Mouse (Mus musculus) forebrain, embryonic 14.5 days (tissue): ENCODE results near the gene Tuba4a. TPM values are rescaled to one million over a fixed set of nuclear protein-coding genes. Genes with fewer than 3 reads are reported as not detected.
A peak's percentile ranks its signal among the peaks of the same experiment; 100 is the strongest.

ENCODE experiments used
- ATAC-seq: fragments of 200-750 bp; cut with Nextera tagmentation; 2 replicates; pipeline ENCODE4 v1.8.0; 2017; ENCODE audit warnings: mild to moderate bottlenecking, moderate library complexity
- DNase-seq: peaks from one replicate; pipeline ENCODE4 v3.0.0-alpha.2; 2015; ENCODE audit warnings: low spot score
- H3K27ac ChIP-seq: fragments of 300-500 bp; sonication (generic); 2 replicates; pipeline ENCODE4 v1.5.1; 2014; ENCODE audit warnings: low read depth, mild to moderate bottlenecking, control low read depth, low read length, moderate library complexity
- H3K27me3 ChIP-seq: fragments of 300-500 bp; sonication (generic); replicated peaks from 2 replicates; pipeline ENCODE4 v1.6.1; 2014; ENCODE audit warnings: low read length, control low read depth, mixed read lengths; ENCODE audit not compliant: control insufficient read depth, insufficient read depth
- H3K36me3 ChIP-seq: fragments of 300-500 bp; sonication (generic); 2 replicates; pipeline ENCODE4 v1.6.1; 2014; ENCODE audit warnings: low read length, control low read depth; ENCODE audit not compliant: control insufficient read depth, insufficient read depth
- H3K4me1 ChIP-seq: fragments of 300-500 bp; sonication (generic); 2 replicates; pipeline ENCODE4 v1.6.1; 2014; ENCODE audit warnings: antibody characterized with exemption, low read length, control low read depth; ENCODE audit not compliant: control insufficient read depth, insufficient read depth
- H3K4me2 ChIP-seq: fragments of 300-500 bp; sonication (generic); 2 replicates; pipeline ENCODE4 v1.6.1; 2014; ENCODE audit warnings: mild to moderate bottlenecking, control low read depth, low read length
- H3K4me3 ChIP-seq: fragments of 300-500 bp; sonication (generic); 2 replicates; pipeline ENCODE4 v1.5.1; 2014; ENCODE audit warnings: low read depth, low read length, control low read depth
- H3K9ac ChIP-seq: fragments of 300-500 bp; sonication (generic); 2 replicates; pipeline ENCODE4 v1.6.1; 2014; ENCODE audit warnings: mild to moderate bottlenecking, low read length, control low read depth, moderate library complexity
- H3K9me3 ChIP-seq: fragments of 300-500 bp; sonication (generic); replicated peaks from 2 replicates; pipeline ENCODE4 v1.6.1; 2016; ENCODE audit warnings: low read length, control low read depth, mixed read lengths; ENCODE audit not compliant: control insufficient read depth
- WGBS: fragments of 180-500 bp; shearing (Covaris S2); extraction: QIAGEN DNeasy Blood & Tissue Kit; methylation state at CpG from one replicate; pipeline ENCODE4 v1.1.7; 2014; 5-methylcytosine and 5-hydroxymethylcytosine counted together
- polyA plus RNA-seq: library from polyadenylated mRNA; unstranded; fragments of >200 nt; fragmentation: Nextera tagmentation; extraction: Ambion mirVana; gene quantifications from 2 replicates; pipeline ENCODE4 v1.2.1, GENCODE M21; 2014

The Tuba4a gene
- polyA plus RNA-seq, 1 experiment from 2014 or later = 21.3 TPM

- ATAC-seq (no peak), DNase-seq (no peak)
- peaks cover 23% of the 10 kb centered on the region for H3K36me3 ChIP-seq
- peak overlapping the region; percentile 18 for H3K4me3 ChIP-seq
- 20% methylated on average over 34 of the region's 34 CpGs for WGBS
- H3K27me3 ChIP-seq = no peaks in the 10 kb centered on the region
- H3K9ac ChIP-seq = peak overlapping the region; percentile 43
- H3K9me3 ChIP-seq = no peaks in the 10 kb centered on the region
- H3K27ac ChIP-seq = no peak overlapping the region
- peak overlapping the region; percentile 95 for H3K4me2 ChIP-seq
- H3K4me1 ChIP-seq = peaks cover 15% of the 10 kb centered on the region
Measured at GRCm38 (mm10) chr1:75208967-75209678, 10.5 kb downstream of the Tuba4a start.

- Histone ChIP-seq H3K4me1 (no peaks in the 10 kb centered on the region), H3K4me2 (no peak overlapping the region), H3K4me3 (no peak overlapping the region), H3K27me3 (no peaks in the 10 kb centered on the region), H3K9me3 (no peaks in the 10 kb centered on the region), H3K9ac (no peak overlapping the region), H3K36me3 (peaks cover 41% of the 10 kb centered on the region), H3K27ac (no peak overlapping the region)
- 100% methylated on average over 1 of the region's 1 CpGs for WGBS
- no peak for DNase-seq
- no peak for ATAC-seq
Measured at GRCm38 (mm10) chr1:75201236-75201635, 18.4 kb downstream of the Tuba4a start.

- Histone ChIP-seq H3K36me3 (peaks cover 31% of the 10 kb centered on the region), H3K4me2 (peak overlapping the region; percentile 98), H3K9me3 (no peaks in the 10 kb centered on the region), H3K27ac (peak overlapping the region; percentile 84), H3K27me3 (no peaks in the 10 kb centered on the region), H3K4me3 (peak overlapping the region; percentile 62), H3K4me1 (peaks cover 14% of the 10 kb centered on the region), H3K9ac (peak overlapping the region; percentile 83)
- DNase-seq (no peak), ATAC-seq (peak; percentile 9; the same call in 1 of the 2 replicates)
- under 1% methylated on average over 19 of the region's 19 CpGs for WGBS
Measured at GRCm38 (mm10) chr1:75192452-75192851, 27.2 kb downstream of the Tuba4a start.

- peaks cover 14% of the 10 kb centered on the region for H3K4me1 ChIP-seq
- H3K9ac ChIP-seq = peak within 1 kb of the TSS; percentile 87
- DNase-seq (peak; percentile 99), ATAC-seq (peak; percentile 100)
- H3K27me3 ChIP-seq = no peaks in the 10 kb centered on the region
- H3K36me3 ChIP-seq = peaks cover 30% of the 10 kb centered on the region
- H3K27ac ChIP-seq = peak within 1 kb of the TSS; percentile 84
- WGBS = under 1% methylated on average over 47 of the region's 56 CpGs
- peak within 1 kb of the TSS; percentile 98 for H3K4me2 ChIP-seq
- H3K4me3 ChIP-seq = peak within 1 kb of the TSS; percentile 62
- no peaks in the 10 kb centered on the region for H3K9me3 ChIP-seq
Measured at GRCm38 (mm10) chr1:75191622-75192402, 27.9 kb downstream of the Tuba4a start, which contains the start of the genes Ankzf1 and Atg9a. TSS of gene Ankzf1 (plus strand) at chr1:75192151. TSS of gene Atg9a (minus strand) at chr1:75192196.

DNA sequence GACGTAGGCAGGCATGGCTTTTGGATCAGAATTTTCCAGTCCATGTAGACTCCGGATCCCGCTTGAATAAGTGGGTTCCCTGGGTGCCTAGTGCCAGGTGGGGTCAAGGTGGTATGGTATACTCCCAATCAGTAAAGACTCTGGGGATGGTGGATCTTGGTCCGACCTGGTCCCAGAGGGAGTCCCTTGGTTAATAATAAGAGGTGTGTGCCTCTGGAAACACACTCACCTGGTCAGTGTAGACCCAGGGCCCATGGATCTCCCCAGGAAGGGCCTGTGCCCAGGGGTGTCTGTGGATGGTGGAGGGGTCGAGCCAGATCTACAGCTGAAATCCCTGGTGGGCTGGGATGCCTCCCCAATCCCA lies 28.4 kb downstream of the Tuba4a start:
- WGBS = 49% methylated on average over 5 of the region's 5 CpGs
- Histone ChIP-seq H3K4me3 (peak overlapping the region; percentile 62), H3K27ac (peak overlapping the region; percentile 81), H3K36me3 (peaks cover 30% of the 10 kb centered on the region), H3K27me3 (no peaks in the 10 kb centered on the region), H3K9ac (peak overlapping the region; percentile 87), H3K4me2 (peak overlapping the region; percentile 84), H3K9me3 (no peaks in the 10 kb centered on the region), H3K4me1 (peaks cover 14% of the 10 kb centered on the region)
- DNase-seq (no peak), ATAC-seq (no peak)

DNA sequence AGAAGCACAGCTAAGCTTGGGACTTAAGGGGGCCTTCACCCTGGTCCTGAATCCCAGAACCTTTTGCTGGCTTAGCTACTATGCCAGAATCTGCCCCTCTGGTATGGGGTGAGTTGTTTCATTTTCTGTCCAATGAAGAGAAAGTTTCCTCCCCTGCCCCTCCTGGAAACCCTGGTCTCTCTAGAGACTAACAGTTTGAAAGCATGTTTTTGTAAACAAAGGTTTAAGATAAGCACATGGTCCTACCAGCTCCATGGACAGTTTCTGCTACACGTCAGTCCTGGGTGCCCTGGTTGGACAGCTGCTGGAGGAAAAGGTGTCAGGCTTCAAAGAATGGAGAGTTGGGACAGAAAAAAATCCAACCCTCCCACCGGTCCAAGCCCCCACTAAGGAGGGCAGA lies 29.1 kb downstream of the Tuba4a start:
- 76% methylated on average over 2 of the region's 2 CpGs for WGBS
- no peak overlapping the region for H3K4me3 ChIP-seq

DNA sequence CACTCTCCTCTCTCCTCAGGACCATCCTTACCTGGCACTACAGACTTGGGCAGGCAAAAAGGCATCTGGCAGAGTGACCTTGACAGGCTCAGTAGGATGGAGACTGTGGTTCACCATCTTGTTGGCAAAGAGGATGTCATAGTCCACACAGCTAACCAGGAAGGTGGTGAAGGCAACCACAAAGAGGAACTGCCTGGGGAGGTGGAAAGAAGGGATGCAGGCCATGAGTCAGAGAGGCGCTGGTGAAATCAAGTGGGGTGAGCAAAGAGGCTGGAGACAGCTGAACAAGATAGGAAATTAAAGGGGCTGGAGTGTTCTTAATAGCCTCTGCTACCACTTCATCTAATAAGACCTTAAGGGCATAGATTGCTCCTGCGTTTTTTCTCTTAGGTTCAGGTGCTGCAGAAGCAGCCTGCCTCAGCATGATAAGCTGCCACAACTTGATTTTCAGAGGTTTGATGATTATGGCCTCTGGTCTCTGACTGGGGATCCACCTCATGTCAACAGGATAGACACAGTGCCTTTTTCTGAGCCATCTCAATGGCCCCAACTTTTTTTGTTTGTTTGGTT lies 31.7 kb downstream of the Tuba4a start:
- peaks cover 10% of the 10 kb centered on the region for H3K4me1 ChIP-seq
- 85% methylated on average over 2 of the region's 2 CpGs for WGBS
- H3K4me3 ChIP-seq = no peak overlapping the region
- H3K27ac ChIP-seq = no peak overlapping the region
- DNase-seq (no peak), ATAC-seq (no peak)
- H3K27me3 ChIP-seq = no peaks in the 10 kb centered on the region
- H3K9me3 ChIP-seq = no peaks in the 10 kb centered on the region
- no peak overlapping the region for H3K9ac ChIP-seq
- H3K4me2 ChIP-seq = no peak overlapping the region
- peaks cover 53% of the 10 kb centered on the region for H3K36me3 ChIP-seq

More for the DNA sequence above, 29.1 kb downstream of the Tuba4a start:
- Histone ChIP-seq H3K9ac (no peak overlapping the region), H3K27me3 (no peaks in the 10 kb centered on the region), H3K36me3 (peaks cover 30% of the 10 kb centered on the region), H3K4me2 (peak overlapping the region; percentile 84; the same call in 1 of the 2 replicates), H3K4me1 (peaks cover 14% of the 10 kb centered on the region), H3K9me3 (no peaks in the 10 kb centered on the region), H3K27ac (no peak overlapping the region)
- no peak for DNase-seq
- no peak for ATAC-seq

DNA sequence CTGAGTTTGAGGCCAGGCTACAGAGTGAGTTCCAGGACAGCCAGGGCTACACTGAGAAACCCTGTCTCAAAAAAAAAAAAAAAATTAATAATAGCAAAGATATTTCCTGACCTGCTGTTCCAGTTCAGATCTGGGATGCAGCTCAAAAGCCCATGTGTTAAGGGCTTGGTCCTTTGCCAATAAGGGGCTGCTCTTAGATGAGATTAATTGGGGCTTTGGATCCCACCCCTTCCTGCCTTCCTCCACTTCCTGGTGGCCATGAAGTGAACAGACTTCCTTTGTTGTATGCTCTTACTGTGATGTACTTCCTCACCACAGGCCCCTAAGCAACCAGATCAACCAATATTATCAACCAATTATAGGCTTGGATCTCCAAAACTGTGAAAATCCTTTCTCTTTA lies 32.5 kb downstream of the Tuba4a start:
- Histone ChIP-seq H3K9ac (no peak overlapping the region), H3K4me1 (peaks cover 5% of the 10 kb centered on the region), H3K4me2 (no peak overlapping the region), H3K36me3 (peaks cover 62% of the 10 kb centered on the region), H3K27me3 (no peaks in the 10 kb centered on the region), H3K27ac (no peak overlapping the region), H3K9me3 (no peaks in the 10 kb centered on the region), H3K4me3 (no peak overlapping the region)
- no peak for ATAC-seq
- DNase-seq = no peak
